Mouse (Mus musculus): Measurements from ENCODE around the gene Ostm1. TPM values are rescaled to one million over a fixed set of nuclear protein-coding genes. Genes with fewer than 3 reads are reported as not detected.

The Ostm1 gene
- polyA plus RNA-seq, 1 experiment from 2014 or later = 13.0 TPM

DNA sequence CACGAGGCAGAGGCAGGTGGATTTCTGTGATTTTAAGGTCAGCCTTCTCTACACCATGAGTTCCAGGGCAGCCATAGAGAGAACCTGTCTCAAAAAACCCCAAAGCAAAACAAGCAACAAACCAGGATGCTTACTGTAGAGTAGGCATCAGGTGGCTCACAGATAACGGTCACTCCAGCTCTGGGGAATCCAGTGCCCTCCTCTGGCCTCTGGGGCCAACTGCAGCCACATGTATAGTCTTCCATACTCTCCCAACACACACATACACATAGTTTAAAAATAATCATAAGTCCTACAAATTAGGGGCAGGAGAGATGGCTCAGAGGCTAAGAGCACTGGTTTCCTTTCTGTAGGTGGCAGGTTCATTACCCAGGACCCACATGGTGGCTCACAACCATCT is 109.9 kb downstream of the Ostm1 start:
- H3K4me1 ChIP-seq = no peaks in the 10 kb centered on the region
- H3K36me3 ChIP-seq = no peaks in the 10 kb centered on the region
- 79% methylated on average over 2 of the region's 2 CpGs for WGBS
- H3K9me3 ChIP-seq = no peaks in the 10 kb centered on the region
- ATAC-seq (ENCODE audit: insufficient number of reproducible peaks, low FRiP score, low TSS enrichment, low read depth) = no peak
- no peak overlapping the region for H3K27ac ChIP-seq
- no peak overlapping the region for H3K4me3 ChIP-seq
- no peak overlapping the region for H3K9ac ChIP-seq
- H3K4me2 ChIP-seq = no peak overlapping the region
- no peaks in the 10 kb centered on the region for H3K27me3 ChIP-seq

- no peaks in the 10 kb centered on the region for H3K36me3 ChIP-seq
- WGBS = 89% methylated on average over 13 of the region's 13 CpGs
These were observed 112.7 kb downstream of the Ostm1 start for GRCm38 (mm10) chr10:42696361-42696760.

DNA sequence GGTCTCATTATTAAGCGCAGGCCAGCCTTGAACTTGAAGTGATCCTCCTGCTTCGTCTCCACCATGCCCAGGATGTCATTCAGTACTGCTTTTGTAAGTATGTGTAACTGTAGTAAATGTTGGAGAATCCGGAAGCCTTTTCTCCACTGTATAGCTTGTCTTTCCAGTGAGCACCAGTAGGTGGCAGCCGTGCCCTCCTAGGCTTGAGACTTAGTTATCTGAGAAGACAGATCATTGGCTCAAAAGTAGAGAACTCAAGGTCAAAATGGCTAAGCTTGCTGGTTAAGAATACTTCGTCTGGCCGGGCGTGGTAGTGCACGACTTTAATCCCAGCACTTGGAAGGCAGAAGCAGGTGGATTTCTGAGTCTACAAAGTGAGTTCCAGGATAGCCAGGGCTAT is 113.4 kb downstream of the Ostm1 start:
- ATAC-seq (ENCODE audit: insufficient number of reproducible peaks, low FRiP score, low TSS enrichment, low read depth) = no peak
- WGBS = 25% methylated on average over 8 of the region's 8 CpGs
- Histone ChIP-seq H3K4me3 (no peak overlapping the region), H3K9ac (no peak overlapping the region), H3K9me3 (no peaks in the 10 kb centered on the region), H3K4me2 (no peak overlapping the region), H3K27me3 (no peaks in the 10 kb centered on the region), H3K4me1 (no peaks in the 10 kb centered on the region), H3K27ac (no peak overlapping the region), H3K36me3 (no peaks in the 10 kb centered on the region)

More at GRCm38 (mm10) chr10:42696361-42696760, 112.7 kb downstream of the Ostm1 start:
- ATAC-seq (ENCODE audit: insufficient number of reproducible peaks, low FRiP score, low TSS enrichment, low read depth) = no peak
- Histone ChIP-seq H3K4me3 (no peak overlapping the region), H3K27ac (no peak overlapping the region), H3K9ac (no peak overlapping the region), H3K4me1 (no peaks in the 10 kb centered on the region), H3K4me2 (no peak overlapping the region), H3K9me3 (no peaks in the 10 kb centered on the region), H3K27me3 (no peaks in the 10 kb centered on the region)

DNA sequence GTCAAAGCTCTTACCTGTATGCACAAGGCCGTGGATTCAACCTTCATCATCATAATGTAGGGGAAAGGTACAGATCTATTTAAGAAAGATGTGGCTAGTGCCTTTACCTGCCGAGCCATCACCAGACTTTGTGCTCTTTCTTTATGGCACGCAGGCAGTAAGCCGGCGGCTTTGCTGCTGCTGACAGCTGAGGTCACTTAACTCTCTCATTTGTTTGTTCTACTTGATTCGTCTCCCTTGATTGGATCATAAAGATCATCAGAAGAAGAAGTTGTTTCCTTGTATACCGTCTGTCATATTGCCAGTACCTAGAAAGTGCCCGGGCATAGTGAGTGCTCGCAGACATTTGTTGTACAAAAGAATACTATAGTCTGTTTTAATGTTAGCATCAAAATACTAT is 114.8 kb downstream of the Ostm1 start:
- no peaks in the 10 kb centered on the region for H3K27me3 ChIP-seq
- H3K36me3 ChIP-seq = no peaks in the 10 kb centered on the region
- H3K9me3 ChIP-seq = no peaks in the 10 kb centered on the region
- no peak overlapping the region for H3K27ac ChIP-seq
- no peak overlapping the region for H3K4me3 ChIP-seq
- no peak overlapping the region for H3K9ac ChIP-seq
- H3K4me1 ChIP-seq = no peaks in the 10 kb centered on the region
- 79% methylated on average over 9 of the region's 9 CpGs for WGBS
- no peak overlapping the region for H3K4me2 ChIP-seq
- no peak for ATAC-seq (ENCODE audit: insufficient number of reproducible peaks, low FRiP score, low TSS enrichment, low read depth)

- no peaks in the 10 kb centered on the region for H3K27me3 ChIP-seq
- 87% methylated on average over 8 of the region's 8 CpGs for WGBS
- H3K36me3 ChIP-seq = no peaks in the 10 kb centered on the region
- H3K9ac ChIP-seq = no peak overlapping the region
- no peak overlapping the region for H3K27ac ChIP-seq
- H3K9me3 ChIP-seq = no peaks in the 10 kb centered on the region
- no peaks in the 10 kb centered on the region for H3K4me1 ChIP-seq
- no peak for ATAC-seq (ENCODE audit: insufficient number of reproducible peaks, low FRiP score, low TSS enrichment, low read depth)
- H3K4me2 ChIP-seq = no peak overlapping the region
- no peak overlapping the region for H3K4me3 ChIP-seq
These were observed 115.4 kb downstream of the Ostm1 start for GRCm38 (mm10) chr10:42698994-42699393.

DNA sequence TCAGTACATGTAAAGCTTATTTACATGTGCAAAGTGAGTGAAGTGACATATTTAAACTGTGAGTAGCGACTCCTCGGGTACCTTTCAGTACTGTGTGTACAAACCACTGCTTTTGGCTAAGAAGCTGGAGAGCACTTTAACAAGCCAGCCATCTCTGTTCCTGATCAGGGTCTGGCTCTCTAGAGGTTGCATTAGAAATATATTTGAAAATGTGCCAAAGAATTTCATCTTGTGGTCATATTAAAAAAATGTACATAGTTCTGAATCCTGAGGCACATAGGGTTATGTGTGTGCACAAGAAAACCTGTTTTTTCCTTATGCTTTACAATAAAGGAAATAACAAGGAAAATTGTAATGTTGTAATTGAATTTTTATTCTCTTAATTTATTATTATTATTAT is 118.5 kb downstream of the Ostm1 start:
- no peaks in the 10 kb centered on the region for H3K36me3 ChIP-seq
- no peak overlapping the region for H3K9ac ChIP-seq
- no peak for ATAC-seq (ENCODE audit: insufficient number of reproducible peaks, low FRiP score, low TSS enrichment, low read depth)
- peaks cover 7% of the 10 kb centered on the region; the same call in 1 of the 2 replicates for H3K4me1 ChIP-seq
- no peak overlapping the region for H3K4me3 ChIP-seq
- H3K27me3 ChIP-seq = no peaks in the 10 kb centered on the region
- 68% methylated on average over 2 of the region's 2 CpGs for WGBS
- no peak overlapping the region for H3K27ac ChIP-seq
- no peaks in the 10 kb centered on the region for H3K9me3 ChIP-seq
- no peak overlapping the region for H3K4me2 ChIP-seq

GRCm38 (mm10) chr10:42714676-42715075 is 131.1 kb downstream of the Ostm1 start:
- Histone ChIP-seq H3K36me3 (no peaks in the 10 kb centered on the region), H3K4me3 (no peak overlapping the region), H3K4me2 (0 out of 2 replicates have a peak overlapping the region, but pooled peaks have one; percentile 44), H3K27ac (no peak overlapping the region), H3K27me3 (peaks cover 6% of the 10 kb centered on the region; the same call in 1 of the 2 replicates), H3K4me1 (peaks cover 14% of the 10 kb centered on the region), H3K9ac (no peak overlapping the region), H3K9me3 (no peaks in the 10 kb centered on the region)
- no peak for ATAC-seq (ENCODE audit: insufficient number of reproducible peaks, low FRiP score, low TSS enrichment, low read depth)
- 15% methylated on average over 9 of the region's 9 CpGs for WGBS

DNA sequence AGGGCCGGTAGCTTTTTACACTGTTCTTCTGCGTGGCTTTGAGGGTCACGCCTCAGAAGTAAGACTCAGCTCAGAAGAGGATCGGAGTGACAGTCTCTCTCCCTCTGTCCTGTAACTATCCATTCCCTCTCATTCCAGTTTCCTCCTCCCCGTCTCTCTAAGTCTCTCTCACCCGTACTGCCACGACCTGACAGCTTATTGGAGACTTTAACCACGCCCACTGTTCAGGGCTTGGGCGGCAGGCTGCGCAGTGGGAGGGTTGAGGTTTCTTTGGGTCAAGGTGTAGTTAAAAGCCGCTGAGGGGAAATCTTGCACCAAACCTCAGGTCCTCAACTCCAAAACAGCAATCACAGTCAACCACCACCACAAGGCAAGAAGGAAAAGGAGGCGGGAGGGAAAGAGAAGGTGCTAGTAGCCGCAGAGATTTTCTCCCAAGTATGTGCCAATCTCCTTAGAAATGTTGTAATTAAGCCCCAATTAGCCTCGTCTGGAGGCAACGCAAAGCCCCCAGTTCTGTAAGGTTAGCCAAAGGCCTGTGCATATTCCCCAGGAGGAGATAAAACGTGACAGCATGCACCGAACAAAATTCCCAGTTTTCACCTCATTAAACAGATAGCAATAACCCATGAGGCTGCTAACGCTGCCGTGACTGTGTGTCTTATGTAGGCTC is 131.9 kb downstream of the Ostm1 start:
- no peaks in the 10 kb centered on the region for H3K9me3 ChIP-seq
- no peak overlapping the region for H3K27ac ChIP-seq
- peaks cover 6% of the 10 kb centered on the region; the same call in 1 of the 2 replicates for H3K27me3 ChIP-seq
- WGBS = 13% methylated on average over 19 of the region's 19 CpGs
- peak overlapping the region; percentile 44 for H3K4me2 ChIP-seq
- H3K4me1 ChIP-seq = peaks cover 14% of the 10 kb centered on the region
- no peaks in the 10 kb centered on the region for H3K36me3 ChIP-seq
- peak overlapping the region; percentile 20 for H3K4me3 ChIP-seq
- H3K9ac ChIP-seq = no peak overlapping the region
- ATAC-seq (ENCODE audit: insufficient number of reproducible peaks, low FRiP score, low TSS enrichment, low read depth) = no peak

- no peak overlapping the region for H3K9ac ChIP-seq
- 86% methylated on average over 5 of the region's 5 CpGs for WGBS
- no peak overlapping the region for H3K27ac ChIP-seq
- H3K4me1 ChIP-seq = no peaks in the 10 kb centered on the region
- no peaks in the 10 kb centered on the region; the same call in 1 of the 2 replicates for H3K27me3 ChIP-seq
- no peak for ATAC-seq (ENCODE audit: insufficient number of reproducible peaks, low FRiP score, low TSS enrichment, low read depth)
- no peaks in the 10 kb centered on the region for H3K9me3 ChIP-seq
- H3K36me3 ChIP-seq = no peaks in the 10 kb centered on the region
- H3K4me2 ChIP-seq = no peak overlapping the region
- no peak overlapping the region for H3K4me3 ChIP-seq
These were observed 138.5 kb downstream of the Ostm1 start for GRCm38 (mm10) chr10:42722116-42722515.

DNA sequence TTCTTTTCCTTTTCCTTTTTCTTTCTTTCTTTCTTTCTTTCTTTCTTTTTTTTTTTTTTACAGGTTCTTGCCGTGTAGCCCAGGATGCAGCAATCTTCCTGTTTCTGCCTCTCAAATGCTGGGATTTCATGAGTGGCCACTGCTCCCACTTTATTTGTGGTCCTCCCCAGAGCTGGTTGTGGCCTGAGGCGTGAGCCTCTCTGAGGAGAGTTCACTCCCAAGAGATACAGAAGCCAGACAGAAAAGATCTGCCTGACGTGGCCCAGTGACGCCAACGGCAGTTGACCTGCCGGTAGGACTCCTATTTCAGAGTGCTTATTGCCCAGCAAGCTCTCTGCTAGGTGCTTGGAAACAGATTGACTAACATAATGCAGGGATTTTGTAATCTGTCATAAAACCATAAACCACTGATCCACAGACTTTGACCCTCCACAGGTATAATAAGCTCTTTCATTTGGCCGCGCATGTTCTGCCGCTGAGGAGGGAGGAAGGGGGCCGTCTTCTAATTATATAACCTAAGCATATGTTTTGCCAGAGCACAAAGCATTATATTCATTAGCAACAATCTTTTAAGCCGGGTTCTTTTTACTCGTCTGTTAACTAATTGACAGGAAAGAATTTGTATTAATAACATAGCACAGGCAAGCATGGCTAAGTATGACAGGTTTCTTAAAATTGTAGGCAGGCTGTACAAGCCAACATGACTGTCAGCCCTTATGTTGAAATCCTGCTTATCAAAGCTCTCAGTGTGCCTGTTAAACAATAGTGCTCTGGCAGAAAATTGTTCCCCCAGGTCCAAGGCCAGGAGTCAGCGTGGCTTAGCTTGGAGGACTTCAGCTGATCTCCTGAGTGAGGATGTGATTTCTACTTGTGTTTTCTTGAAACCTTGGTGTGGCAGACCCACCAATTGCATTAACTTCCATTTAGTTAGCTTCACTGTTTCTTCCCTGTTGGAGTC is 139.9 kb downstream of the Ostm1 start:
- Histone ChIP-seq H3K9ac (no peak overlapping the region), H3K9me3 (no peaks in the 10 kb centered on the region), H3K4me3 (no peak overlapping the region), H3K36me3 (no peaks in the 10 kb centered on the region), H3K27me3 (no peaks in the 10 kb centered on the region), H3K27ac (no peak overlapping the region), H3K4me1 (no peaks in the 10 kb centered on the region), H3K4me2 (no peak overlapping the region)
- no peak for ATAC-seq (ENCODE audit: insufficient number of reproducible peaks, low FRiP score, low TSS enrichment, low read depth)
- WGBS = 32% methylated on average over 13 of the region's 13 CpGs

DNA sequence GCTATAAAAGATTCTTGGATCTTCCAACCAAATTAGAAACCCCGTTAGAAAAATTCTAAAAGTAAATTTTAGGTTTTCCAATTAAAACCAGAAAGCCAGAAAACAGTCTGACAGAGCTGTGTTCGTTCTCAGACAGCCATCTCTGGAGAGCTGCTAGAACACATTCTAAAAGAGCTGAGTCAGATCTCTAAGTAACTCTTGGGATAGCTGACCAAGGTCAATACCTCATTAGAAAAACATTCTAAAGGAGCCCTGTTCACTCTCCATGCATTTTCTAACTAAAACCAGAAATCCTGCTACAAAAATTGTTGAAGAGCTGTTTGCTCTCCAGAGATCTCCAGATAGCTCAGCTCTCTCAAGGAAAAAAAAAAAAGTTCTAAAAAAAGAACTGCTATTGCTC is 146.0 kb downstream of the Ostm1 start:
- no peak overlapping the region for H3K27ac ChIP-seq
- H3K4me3 ChIP-seq = no peak overlapping the region
- H3K27me3 ChIP-seq = no peaks in the 10 kb centered on the region
- no peaks in the 10 kb centered on the region for H3K9me3 ChIP-seq
- no peaks in the 10 kb centered on the region for H3K4me1 ChIP-seq
- no peak for ATAC-seq (ENCODE audit: insufficient number of reproducible peaks, low FRiP score, low TSS enrichment, low read depth)
- H3K9ac ChIP-seq = no peak overlapping the region
- WGBS = 43% methylated on average over 2 of the region's 2 CpGs
- H3K4me2 ChIP-seq = no peak overlapping the region
- no peaks in the 10 kb centered on the region for H3K36me3 ChIP-seq

- Histone ChIP-seq H3K36me3 (no peaks in the 10 kb centered on the region), H3K4me2 (no peak overlapping the region), H3K9ac (no peak overlapping the region), H3K4me3 (no peak overlapping the region), H3K9me3 (no peaks in the 10 kb centered on the region), H3K4me1 (no peaks in the 10 kb centered on the region), H3K27me3 (no peaks in the 10 kb centered on the region), H3K27ac (no peak overlapping the region)
- no peak for ATAC-seq (ENCODE audit: insufficient number of reproducible peaks, low FRiP score, low TSS enrichment, low read depth)
- WGBS = 58% methylated on average over 5 of the region's 5 CpGs
These were observed 151.0 kb downstream of the Ostm1 start for GRCm38 (mm10) chr10:42734546-42735060.

Data from limb, embryonic 15.5 days (tissue).